Mouse (Mus musculus) G1E (cell line): Measurements from ENCODE around the gene Bloc1s1.

Experiments used
- CTCF ChIP-seq: IDR thresholded peaks from 2 replicates; pipeline ENCODE4 v1.5.1; 2012; ENCODE audit warnings: low read depth, low read length, inconsistent platforms, mixed read lengths
- GATA1 ChIP-seq: IDR thresholded peaks from 2 replicates; pipeline ENCODE4 v1.6.1; 2012; ENCODE audit warnings: borderline replicate concordance, low read length, inconsistent platforms, mixed read lengths
- GATA2 ChIP-seq: IDR thresholded peaks from 2 replicates; pipeline ENCODE4 v1.6.1; 2012; ENCODE audit warnings: low read depth, low read length, inconsistent platforms, borderline replicate concordance
- POLR2AphosphoS5 ChIP-seq: IDR thresholded peaks from 2 replicates; pipeline ENCODE4 v1.6.1; 2012; ENCODE audit warnings: low read depth, low read length, inconsistent platforms; ENCODE audit not compliant: insufficient replicate concordance
- TAL1 ChIP-seq: conservative IDR thresholded peaks from 2 replicates; pipeline ENCODE4 v1.6.1; 2012; ENCODE audit warnings: low read depth, low read length, inconsistent platforms, mixed read lengths

- TF ChIP-seq CTCF: no peak
- no peak for TF ChIP-seq POLR2AphosphoS5
- no peak for TF ChIP-seq TAL1
- no peak for TF ChIP-seq GATA1
- TF ChIP-seq GATA2: no peak
Observed at GRCm38 (mm10) chr10:128890383-128891295, 33.2 kb downstream of the Bloc1s1 start.
